Mouse (Mus musculus) fibroblast of lung, adult 2 months (primary cell): ENCODE data around the gene Irgc1.
"Not testable (repeated sequence)": the region's sequence is repeated elsewhere in the genome, so short reads cannot be mapped to it uniquely, and the experiment has no call there.

Experiments used
- DNase-seq: peaks from one replicate; pipeline ENCODE4 v3.0.0-alpha.2; 2011; ENCODE audit warnings: low read depth

Gene Irgc1

DNA sequence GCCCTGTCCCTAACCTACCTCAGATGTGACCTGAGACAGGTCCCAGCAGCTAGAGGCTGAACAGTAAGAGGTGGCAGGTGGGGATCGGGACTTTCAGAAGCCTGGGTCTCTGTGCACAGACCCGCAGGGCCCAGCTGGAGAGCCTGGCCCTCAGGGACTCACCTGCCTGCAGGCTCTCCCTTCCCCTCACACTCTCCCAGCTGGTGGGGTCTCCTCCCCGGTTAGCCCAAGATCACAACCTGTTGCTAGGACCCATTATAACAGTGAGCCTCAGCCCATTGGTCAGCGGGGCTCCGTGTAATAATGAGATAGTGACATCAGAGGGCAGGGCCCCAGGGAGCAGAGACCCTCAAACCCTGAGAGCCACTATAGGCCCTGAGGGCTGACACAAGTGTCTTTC is 16.8 kb downstream of the Irgc1 start:
- no peak for DNase-seq

DNA sequence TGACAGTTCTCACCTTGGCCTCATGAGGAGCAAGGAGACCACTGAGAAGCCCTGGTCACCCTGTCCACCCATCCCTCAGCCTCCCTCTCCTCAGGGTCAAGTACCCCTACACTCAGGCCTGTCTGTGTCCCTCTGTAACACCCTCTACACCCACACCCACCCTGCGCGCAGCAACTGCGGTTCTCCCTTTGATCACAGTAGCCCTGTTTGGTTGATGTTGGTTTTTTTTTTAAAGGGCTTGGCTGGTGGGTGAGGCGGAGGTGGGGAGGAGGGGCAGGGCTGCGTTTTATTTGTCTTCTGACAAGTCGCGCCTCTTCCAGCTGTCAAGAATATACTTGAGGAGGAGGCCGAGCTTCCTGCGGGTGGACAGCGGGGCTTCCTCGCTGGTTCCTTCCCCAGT is 20.4 kb downstream of the Irgc1 start:
- no peak for DNase-seq

DNA sequence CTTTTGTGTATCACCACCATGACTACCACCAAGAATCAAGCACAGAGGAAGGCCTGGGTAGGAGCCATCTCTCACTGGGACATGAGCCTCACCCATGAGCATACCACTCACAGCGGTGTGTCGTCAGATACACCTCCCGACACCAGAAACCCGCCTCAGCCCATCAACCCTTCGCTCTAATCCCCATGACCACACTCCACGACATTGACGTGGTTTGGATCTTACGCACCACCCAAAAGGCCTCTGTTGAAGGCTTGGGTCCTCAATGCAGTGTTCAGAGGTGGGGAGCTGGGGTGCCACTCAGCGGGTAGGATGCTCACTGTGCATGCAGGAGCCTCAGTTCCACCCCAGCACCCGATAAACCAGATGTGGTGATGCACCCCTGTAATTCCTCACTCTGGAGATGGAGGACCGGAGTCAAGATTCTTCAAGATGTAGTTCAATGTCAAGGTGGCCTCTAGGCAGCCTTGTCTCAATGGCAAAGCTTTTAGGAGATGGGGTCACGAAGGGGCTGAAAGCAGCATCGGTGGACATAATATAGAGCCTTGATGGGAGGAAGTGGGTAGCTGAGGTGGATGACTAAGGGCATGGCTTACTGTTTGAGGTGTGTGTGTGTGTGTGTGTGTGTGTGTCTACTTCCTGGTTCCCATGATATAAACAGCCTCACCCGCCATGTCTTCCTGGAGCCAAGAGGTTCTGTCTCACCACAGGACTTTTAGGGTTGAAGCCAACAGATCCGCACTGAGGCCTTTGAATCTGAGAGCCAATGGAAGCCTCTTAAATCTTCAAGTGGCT is 21.3 kb downstream of the Irgc1 start:
- DNase-seq = no peak

DNA sequence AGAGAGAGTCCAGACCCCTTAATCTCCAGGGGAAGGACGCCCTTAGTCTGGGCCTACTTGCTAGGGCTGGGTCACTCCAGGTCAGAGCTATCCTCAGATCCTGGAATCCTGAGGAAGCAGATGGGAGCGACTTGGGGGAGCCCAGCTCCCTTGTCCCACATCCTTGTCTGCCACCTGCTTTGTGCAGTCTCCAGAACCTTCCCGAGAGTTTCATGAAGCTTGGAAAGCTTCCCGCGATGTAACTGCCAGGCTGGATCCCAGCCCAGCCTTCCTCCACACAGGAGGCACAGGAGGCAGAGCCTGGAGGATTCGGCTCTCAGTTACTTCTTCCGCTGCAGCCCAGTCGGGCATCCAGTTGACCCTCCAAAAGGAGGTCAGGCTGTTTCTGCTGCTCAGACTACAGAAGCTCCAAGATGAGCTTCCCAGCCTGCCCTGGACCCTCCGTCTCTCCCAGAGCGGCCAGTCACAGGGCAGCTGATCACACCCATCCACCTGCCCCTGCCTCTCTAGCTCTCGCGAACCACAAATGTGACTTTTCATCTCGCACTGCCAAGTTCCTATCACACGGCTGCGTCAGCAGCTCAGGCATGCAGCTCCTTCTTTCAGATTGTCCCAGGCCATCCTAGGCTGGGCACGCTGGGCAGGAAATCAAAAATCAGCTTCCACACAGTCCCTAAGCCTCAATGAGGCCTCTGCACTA is 22.5 kb downstream of the Irgc1 start:
- DNase-seq = no peak

DNA sequence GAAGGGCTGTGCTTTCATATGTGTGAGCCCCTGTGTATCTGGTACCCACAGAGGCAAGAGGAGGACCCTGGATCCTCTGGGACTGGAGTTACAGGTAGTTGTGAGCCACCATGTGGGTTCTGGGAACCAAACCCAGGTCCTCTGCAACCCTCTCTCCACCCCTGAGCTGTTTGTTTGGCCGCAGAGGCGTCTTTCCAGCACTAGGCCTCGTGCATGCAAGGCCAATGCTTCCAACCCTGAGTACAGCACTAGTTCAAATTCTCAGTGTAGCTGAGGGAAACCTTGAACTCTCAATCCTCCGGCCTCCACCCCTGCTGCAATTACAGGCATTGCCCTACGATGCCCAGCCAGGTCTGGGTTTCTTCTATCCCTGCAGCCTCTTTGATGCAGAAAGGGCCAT is 23.4 kb downstream of the Irgc1 start:
- DNase-seq = no peak

DNA sequence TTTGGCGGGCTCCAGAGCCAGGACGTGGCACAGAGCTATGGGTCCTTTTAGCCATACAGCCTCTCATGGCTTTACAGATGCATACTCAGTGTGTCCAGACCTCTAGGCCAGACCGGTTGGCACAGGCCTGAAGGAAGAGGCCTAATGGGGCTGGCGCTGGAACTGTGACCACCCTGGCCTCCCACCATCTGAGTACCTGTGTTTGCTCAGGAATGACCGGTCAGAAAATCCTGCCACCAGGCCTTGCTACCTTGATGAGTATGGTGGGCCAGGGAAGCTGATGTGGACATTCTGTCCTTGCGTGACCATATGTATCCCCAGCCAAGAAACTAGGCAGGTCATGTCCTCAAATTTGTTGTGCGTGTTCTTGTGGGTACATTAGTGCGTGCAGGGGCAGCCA is 24.9 kb downstream of the Irgc1 start:
- DNase-seq = no peak

DNA sequence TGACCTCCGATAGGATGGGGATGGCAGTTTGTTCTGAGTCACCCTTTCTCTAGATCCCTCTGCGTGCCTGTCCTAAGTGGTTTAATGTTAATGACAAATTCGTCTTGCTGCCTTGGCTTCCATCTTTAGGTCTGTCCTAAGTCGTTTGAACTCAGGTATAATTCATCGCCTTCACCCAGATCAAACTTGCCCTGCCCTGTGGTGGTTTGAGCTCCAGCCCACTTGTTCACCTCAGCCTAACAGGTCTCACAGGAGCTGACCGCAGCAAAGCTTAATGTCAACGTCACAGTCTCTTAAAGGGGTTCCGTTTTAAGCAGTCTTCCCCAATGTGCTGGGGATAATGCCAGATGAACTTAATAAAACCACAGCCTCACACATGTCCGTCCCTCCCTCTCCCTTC is 26.2 kb downstream of the Irgc1 start:
- no peak for DNase-seq

DNA sequence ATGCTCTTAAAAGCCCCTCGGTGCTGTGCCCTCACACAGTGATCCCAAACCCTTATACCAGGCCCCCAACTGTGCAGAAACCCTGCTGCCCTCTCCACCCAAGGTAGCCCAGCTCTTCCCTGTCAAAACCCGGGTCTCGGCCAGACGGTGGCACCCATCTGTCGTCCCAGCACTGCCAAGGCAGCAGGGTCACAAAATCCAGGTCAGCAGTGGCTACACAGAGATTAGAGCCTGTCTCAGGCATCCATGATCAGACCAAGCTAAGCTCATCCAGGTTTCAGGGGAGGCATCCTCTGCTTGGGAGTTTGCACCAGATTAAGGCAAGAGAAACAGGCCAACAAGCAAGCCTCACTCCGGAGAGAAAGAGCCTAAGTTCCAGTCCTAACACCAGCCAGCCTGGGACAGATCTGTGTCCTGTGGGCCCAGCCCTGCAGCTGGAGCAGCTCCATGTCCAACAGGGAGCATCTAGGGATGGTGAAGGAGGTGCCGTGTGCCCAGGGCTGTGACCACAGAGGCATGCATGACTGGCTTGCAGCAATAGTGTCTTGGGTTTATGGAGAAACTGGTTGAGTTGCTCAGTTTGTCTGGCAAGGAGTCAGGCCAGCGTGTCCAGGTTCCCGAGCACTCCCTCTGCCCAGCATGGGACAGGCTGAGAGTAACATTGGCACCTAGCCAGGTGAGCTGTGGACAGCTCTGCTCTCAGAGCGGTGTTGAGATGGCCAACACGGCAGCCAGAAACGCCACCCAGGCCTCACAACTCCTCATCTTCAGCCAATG is 28.0 kb downstream of the Irgc1 start:
- no peak for DNase-seq

DNA sequence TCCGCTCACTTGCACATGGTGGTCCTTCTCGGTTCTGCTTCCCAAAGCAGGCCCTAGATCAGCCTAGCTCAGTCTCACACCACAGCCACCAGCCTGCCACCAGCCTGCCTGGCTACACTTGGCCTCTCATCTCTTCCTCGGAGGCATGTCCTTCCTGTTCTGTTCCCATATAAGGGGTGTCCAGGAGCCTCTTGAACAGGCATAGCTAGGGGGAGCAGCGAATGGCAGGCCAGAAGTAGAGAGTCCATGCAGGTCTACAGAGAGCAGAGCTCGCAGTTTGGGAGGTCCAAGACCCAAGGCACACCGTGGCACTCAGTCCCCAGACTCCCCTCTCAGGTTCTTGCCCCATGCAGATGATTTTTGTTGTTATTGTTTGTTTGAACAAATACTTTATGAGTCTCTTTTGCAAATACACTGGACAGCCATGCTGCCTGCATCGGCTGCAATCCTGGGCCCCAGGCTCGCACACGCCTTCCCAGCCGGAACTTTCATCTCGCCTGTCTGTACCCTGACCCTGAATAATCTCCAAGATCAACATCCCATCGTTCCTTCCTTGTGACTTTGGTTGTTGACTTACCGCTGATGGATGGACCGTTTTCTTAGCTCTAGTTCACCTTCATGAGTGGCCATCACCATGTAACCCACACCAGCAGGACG is 28.9 kb downstream of the Irgc1 start:
- DNase-seq = no peak

DNA sequence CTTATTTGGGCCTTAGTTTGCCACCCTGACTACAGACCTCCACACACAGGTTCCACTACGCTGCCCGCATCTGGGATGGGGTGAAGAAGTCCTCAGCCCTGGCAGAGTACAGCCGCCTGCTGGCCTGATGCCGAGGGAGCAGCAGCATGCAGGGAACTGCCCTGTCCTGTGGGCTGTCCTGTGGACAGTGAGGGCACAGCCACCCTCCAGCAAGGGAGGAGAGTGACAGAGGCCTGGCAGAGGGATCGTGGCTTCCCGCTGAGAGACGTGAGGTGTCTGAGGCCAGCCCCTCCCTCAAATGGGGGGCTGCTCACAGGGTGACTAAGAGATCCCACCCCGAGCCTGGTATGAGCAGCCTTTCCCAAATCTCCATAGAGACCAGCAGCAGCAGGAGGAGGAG is 29.8 kb downstream of the Irgc1 start:
- no peak for DNase-seq

DNA sequence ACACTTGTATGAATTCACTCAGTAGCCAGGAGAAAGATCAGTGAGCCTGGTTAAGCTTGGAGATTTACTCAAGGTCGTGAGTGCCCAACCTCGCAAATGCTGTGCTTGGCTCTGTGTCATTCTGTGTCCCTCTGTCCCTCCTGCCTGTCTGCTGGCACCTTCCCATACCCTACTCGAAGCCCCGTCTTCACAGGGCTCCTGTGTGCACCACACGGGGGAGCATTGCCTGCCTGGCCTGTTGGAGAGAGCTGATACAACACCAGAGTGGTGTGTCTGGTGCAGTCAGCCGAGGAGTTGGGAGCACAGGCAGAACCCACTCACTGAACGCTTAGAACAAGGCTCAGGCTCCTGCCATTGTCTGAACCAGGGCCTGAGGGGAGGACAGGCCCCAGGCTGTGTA is 30.4 kb downstream of the Irgc1 start:
- DNase-seq = no peak

DNA sequence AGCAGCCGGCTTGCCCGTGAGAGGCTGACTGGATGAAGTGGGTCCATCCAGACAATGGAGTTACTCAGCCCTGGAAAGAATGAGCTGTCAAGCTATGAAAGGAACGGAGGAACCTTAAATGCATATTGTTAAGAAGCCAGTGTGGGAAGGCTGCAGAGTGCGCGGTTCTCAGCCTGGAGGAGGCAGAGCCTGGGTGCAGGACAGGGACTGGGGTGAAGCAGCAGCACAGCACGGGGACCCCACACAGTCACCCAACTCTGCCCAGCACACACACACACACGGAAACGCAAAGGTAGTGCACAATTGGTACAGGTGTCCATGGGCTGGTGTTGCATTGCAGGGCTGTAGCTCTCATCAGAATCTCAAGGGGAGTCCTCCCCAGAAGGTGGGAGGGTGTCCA is 32.5 kb downstream of the Irgc1 start:
- no peak for DNase-seq

DNA sequence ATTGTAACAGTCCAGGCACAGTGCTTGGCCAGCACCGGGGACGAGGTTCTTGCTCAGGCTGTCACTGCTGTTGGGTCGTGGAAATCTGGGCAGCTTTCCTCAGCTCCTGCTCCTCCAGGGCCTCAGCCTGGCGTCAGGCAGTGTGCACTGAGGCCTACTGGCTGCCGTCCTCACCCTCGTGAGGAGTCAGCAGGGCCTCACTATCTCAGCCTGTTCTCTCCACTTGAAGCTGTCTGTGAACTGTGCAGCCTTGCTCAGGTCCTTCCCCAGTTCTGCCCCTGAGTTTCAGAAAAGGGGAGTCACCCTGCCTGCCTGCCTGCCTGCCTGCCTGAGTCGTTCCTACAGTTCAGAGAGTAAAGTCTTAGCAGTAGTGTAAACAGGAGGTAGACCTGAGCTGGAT is 36.8 kb downstream of the Irgc1 start:
- no peak for DNase-seq

DNA sequence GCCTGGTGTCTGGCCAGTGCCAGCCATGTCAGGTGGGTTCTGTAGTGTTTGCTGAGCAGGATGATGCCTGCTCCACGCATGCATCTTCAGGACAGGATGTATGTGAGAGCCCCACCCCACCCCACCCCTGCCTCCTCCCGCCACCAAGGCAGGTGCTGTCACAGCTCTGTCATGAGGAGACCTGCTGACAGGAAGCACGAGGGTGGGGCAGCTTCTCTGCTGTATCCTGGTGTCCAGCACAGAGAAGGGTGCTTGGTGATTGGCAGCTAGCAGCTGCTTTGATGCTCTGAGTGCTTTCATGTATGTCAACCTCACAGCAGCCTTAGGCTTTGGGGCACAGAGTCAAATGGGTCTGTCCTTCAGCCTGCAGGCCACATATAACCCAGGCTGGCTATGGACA is 38.5 kb downstream of the Irgc1 start:
- DNase-seq = no peak

DNA sequence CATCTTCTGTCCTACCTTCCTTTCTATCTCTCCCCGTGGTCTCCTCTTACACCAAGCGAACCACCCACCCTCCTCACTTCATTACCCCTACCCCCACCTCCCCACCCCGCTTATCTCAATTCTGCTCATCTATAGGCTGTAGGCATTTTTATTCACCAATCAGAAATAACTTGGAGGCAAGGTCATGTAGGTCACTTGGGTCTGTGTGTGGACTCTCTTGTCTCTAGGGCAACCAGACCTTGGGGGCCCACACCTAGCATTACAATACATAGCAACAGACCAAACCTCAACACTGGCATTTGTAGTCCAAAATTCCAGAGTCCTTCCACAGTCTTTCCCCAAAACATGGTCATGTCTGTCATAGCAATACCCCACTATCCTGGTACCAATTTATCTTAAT is 41.3 kb downstream of the Irgc1 start:
- DNase-seq = no peak

DNA sequence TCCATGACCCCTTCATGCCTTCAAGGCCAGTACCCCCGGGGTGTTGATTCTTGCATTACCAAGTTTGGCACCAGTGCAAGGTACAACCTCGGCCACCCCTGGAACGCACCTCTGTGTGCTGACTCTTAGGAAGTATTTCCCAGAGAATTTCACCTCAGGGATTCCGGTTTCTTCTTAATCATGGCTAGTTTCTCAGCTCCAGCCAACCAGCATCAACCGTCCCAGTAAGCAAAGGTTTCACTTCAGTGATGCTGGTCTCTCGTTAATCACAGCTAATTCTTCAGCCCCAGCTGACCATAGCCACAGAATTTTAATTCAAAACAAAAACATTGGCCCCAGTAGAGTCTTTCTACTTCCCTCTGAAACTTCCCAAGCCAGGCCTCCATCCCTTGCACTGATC is 42.0 kb downstream of the Irgc1 start:
- DNase-seq = no peak

DNA sequence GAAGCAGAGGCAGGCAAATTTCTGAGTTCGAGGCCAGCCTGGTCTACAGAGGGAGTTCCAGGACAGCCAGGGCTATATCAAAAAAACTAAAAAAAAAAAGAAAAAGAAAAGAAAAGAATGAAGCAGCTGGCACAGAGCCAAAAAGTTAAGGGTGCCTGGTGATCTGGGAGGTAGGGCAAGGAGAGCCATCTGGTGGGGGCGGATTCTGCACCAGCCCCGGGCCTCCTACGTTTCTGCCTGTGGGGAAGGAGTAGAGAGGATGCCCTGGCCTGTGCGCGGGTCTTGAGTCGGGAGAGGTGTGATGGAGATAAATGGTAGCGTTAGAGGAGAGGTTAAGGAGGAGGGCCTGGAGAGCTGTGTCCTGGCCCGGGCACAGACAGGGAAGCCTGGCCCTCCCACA is 43.9 kb downstream of the Irgc1 start:
- no peak for DNase-seq

DNA sequence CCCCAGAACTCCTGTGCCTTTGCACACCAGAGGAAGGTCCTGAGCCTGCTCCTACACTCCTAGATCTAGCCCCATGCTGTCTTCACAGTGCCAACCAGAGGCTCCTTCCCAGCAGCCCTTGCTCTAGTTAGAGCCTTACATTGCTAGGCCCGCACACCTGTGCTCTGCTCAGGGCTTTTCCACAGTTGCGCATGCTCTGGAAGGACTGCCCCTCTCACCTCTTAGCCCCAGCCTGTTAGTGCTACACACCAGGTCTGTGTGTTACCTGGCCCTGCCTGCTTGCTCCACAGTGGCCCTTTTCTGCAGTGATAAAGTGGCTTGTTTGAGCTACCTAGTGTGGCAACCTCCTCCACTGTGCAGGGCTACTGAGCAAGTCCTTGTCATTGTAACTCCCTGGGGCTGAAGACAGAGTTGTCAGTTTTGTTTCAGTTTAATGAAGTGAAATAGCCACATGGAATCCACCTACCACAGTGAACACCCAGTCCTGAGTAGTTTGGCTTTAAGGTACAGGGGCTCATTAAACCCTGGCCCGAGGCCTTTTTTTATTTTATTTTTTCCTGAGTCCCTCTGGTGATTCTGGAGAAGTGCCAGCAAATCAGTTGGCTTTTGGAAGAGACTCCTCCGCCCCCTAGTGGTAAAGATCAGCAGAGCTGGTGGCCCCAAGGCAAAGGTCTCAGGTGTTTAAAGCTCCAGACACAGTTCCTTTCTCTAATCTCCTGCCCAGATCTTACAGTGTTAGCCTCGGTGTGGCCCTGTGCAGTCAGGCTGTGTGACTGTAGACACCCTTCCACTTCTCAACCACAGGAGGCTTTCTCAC is 45.4 kb downstream of the Irgc1 start:
- no peak for DNase-seq

DNA sequence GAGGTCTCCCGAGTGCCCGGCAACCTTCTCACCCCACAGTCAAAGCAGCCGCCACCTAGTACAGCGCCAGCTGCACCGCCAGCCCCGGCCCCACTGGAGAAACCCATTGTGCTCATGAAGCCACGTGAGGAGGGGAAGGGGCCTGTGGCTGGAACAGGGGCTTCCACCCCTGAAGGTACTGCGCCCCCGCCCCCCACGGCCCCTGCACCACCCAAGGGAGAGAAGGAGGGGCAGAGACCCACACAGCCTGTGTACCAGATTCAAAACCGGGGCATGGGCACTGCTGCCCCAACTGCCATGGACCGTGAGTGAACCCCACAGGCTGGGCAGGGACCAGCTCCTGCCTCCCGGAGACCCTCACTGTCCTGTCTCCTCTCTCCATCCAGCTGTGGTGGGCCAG is 46.4 kb downstream of the Irgc1 start:
- no peak for DNase-seq

DNA sequence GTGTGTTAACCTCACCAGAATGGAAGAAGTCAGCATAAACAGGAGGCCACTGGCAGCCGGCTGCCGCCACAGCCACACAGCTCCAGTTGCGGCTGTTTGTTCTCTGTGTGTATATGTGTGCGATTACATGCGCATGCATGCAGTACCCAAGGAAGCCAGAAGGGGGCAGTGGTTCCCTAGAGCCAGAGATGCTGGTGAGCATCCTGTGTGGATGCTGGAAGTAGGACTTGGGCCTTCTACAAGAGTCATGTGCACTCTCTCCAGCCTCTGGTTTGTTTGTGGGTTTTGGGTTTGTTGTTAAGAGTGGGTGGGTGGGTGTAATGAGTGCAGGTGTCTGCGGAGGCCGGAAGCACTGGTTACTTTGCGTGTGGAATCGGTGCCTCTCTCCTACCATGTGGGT is 49.2 kb downstream of the Irgc1 start:
- no peak for DNase-seq

DNA sequence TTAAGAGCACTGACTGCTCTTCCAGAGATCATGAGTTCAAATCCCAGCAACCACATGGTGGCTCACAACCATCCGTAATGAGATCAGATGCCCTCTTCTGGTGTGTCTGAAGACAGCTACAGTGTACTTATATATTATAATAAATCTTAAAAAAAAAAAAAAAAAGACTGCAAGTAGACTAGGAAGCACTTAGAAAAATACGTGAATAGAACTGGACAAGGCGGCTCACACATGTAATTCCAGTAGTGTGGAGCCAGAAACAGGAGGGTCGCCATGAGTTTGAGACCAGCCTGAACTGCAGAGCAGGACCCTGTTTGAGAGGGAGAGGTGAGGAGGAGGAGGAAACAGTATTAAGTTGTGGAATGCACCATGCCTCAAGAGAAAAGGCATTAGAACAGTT is 51.6 kb downstream of the Irgc1 start:
- not testable (repeated sequence) for DNase-seq

DNA sequence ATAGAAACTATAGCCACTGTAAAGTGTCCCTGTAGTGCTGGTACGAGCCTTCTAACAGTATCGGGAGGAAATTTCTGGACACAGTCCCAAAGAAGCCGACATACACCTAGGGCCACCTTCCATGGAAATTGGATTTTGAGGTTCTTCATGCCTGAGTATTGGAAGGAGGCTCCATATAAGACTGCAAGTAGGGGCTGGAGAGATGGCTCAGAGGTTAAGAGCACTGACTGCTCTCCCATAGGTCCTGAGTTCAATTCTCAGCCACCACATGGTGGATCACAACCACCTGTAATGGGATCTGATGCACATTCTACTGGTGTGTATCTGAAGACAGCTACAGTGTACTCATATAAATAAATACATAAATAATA is 52.0 kb downstream of the Irgc1 start:
- no peak for DNase-seq
